Mouse (Mus musculus) spleen, adult 12 weeks (tissue): Measurements from ENCODE around the gene Mrps24.

Experiments
- DNase-seq: peaks from one replicate; pipeline ENCODE4 v3.0.0; 2022; ENCODE audit warnings: low spot score

Mrps24 gene

GRCm38 (mm10) chr11:5705972-5706371 is 9.5 kb downstream of the Mrps24 start:
- DNase-seq: no peak

GRCm38 (mm10) chr11:5703341-5703740 is 12.1 kb downstream of the Mrps24 start:
- DNase-seq: no peak

GRCm38 (mm10) chr11:5702957-5703332 is 12.5 kb downstream of the Mrps24 start:
- no peak for DNase-seq

GRCm38 (mm10) chr11:5702271-5702956 is 13.1 kb downstream of the Mrps24 start:
- no peak for DNase-seq

GRCm38 (mm10) chr11:5701821-5702220 is 13.7 kb downstream of the Mrps24 start:
- DNase-seq: no peak

- no peak for DNase-seq
These were observed 14.2 kb downstream of the Mrps24 start for GRCm38 (mm10) chr11:5701300-5701699.

- no peak for DNase-seq
These were observed 14.7 kb downstream of the Mrps24 start for GRCm38 (mm10) chr11:5700808-5701207.

- DNase-seq: no peak
These were observed 23.7 kb downstream of the Mrps24 start for GRCm38 (mm10) chr11:5691775-5692174.

GRCm38 (mm10) chr11:5684283-5684682 is 31.2 kb downstream of the Mrps24 start:
- DNase-seq: no peak

GRCm38 (mm10) chr11:5682541-5682940 is 32.9 kb downstream of the Mrps24 start:
- no peak for DNase-seq
